Mouse (Mus musculus): ENCODE measurements around the gene Fancc.
A peak's percentile ranks its signal among the peaks of the same experiment; 100 is the strongest.

Fancc gene

DNA sequence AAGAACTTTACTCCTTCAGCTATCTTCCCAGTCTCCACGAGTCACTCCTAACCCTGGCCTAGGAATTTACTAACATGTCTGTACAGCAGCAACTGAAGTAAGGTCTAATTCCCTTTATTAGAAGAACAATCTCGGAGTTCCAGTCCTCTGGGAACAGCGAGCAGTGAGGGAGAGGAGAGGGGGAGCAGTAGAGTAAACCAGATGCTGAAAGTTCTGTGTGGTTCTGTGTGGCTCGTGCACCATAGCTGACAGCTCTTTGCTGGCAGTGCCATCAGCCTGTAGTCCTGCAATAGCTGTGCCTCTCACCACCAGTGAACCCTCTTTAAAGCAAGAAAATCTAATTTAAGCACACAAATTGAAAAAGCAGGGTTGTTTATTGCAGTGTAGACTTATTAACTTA lies 207.9 kb downstream of the Fancc start:
- no peak for DNase-seq

- peak; percentile 61 to 69 for DNase-seq
Measured at GRCm38 (mm10) chr13:63286483-63287102, 210.5 kb downstream of the Fancc start.

DNA sequence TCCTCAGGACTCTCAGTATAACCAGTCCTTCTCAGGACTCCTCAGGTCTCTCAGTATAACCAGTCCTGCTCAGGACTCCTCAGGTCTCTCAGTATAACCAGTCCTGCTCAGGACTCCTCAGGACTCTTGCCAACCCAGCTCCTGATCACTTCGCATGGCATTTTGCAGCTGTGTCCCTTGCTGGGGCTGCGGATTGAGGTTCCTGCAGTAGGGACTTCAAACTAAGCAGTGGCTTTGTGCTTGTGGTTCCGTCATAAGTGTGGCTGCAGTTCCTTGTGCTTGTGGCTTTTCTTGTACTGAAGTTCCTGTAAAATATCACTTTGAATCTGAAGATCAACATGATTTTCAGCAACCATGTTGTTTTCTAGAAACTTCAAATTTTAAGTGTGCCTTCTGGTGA lies 212.3 kb downstream of the Fancc start:
- DNase-seq, result no peak

DNA sequence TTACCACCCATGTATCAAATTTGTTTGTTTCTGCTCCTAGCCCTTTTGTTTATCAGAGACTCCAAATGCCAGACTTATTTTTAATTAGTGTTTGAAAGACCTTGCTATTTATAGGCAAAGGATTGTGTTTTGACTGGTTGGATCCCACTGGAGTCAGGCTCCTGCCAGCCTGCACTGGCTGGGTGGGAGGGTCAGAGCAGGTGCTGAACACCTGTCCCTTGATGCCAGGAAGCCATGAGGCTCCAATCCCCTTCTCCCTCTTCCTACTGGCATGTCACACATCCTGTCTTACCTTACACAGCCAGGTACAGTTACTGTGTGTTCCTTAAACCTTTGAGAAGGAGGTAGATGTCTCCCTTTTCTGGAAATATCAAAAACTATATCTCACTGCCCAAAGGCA lies 213.8 kb downstream of the Fancc start:
- no peak for DNase-seq

- no peak for DNase-seq
Measured at GRCm38 (mm10) chr13:63281206-63281605, 215.9 kb downstream of the Fancc start.

DNA sequence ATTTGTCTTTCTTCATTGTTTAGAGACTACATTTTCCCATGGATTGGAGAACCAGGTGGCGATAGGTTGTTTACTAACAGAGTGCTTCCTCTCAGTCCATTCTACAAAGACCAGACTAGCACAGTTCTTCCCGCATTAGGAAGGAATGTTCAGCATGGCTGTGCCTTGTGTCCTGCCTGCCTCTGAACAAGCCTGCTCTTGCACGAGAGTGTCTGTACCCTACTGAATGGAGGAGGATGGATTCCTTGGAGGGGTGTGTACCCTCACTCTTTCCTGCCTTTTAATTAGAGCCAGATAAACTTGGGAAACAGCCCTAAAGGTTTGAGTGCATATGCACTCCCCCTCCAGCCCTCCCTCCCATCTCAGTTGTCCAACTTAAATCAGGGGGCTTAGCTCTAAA lies 216.7 kb downstream of the Fancc start:
- DNase-seq, result no peak

DNA sequence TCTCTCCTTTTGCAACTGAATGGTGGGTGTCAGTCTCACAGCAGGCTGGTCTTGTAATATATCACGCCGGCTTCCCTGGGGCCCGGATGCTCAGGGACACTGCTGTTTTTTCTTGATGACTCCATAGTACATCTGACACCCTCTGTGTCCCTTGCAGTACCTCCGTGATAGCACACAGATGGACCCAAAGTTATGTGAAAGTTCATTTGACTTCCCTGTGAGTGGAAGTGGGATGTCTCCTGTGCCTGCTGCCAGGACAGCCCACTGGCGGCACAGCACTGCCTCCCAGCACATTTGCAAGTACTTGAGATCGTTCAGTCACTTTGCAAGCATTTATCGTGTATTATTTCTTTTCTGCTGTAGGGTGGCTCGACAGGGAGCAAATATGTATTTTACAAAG lies 217.3 kb downstream of the Fancc start:
- DNase-seq, result no peak

- DNase-seq, result no peak
Measured at GRCm38 (mm10) chr13:63278796-63279475, 218.1 kb downstream of the Fancc start.

DNA sequence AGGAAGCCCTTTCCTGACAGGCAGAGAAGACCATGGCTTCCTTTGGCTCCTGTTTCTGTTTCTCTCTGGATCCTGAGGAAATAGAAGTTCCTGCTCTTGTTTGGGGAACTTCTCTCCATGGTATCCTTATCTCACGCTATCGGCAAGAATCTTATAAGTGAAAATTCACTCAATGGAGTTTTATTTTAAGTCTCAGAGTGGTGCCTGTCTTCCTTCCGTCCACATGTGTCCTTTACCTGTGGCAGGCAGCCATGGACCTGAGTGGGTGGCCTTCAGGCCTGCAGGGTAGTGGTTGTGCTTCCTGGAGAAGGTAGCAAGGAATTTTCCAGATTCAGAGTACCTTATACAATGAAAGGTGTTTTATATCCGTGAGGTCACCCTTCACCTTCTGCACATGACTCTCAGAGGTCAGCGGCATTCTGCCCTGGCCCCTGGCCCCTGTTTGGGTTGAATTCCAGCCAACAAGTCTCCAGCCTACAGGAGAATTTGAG lies 218.9 kb downstream of the Fancc start:
- DNase-seq, result no peak

DNA sequence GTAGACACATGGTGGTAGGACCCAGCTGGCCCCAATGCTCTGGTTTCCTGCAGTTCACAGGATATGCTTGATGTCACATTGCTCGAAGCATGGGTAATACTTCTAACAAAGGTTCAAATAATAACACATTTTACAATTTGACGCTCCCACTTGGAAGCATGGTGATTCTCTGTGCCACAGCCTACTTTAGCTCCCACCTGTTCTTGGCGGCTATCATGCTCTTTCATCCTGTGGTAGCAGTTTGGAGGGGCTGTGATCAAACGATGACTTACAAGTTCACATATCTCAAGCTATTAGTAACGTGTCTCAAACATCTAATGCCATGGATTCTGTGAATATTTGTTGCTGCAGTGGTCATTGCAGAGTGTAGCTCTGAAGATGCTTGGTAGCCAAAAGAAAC lies 219.8 kb downstream of the Fancc start:
- no peak for DNase-seq

DNA sequence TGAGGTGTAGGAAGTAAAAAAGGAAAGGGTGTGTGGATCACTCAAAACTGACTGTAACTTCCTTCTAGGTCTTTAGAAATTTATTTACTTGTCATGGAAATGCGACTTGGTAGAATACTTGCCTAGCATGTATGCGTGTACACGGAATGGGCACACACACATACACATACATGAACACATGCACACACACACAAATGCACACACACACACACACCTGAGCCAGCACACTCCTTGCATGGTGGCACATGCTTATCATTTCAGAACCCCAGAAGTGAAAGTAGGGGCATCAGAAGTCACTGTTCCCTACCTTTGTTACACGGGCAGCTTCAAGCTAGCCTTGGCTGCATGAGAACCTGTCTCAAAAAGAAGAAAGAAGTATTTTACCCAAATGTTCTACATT lies 220.7 kb downstream of the Fancc start:
- DNase-seq, result no peak

- no peak for DNase-seq
Measured at GRCm38 (mm10) chr13:63274488-63275166, 222.5 kb downstream of the Fancc start.

- no peak for DNase-seq
Measured at GRCm38 (mm10) chr13:63273859-63274258, 223.2 kb downstream of the Fancc start.

- peak; percentile 46 to 50 for DNase-seq
Measured at GRCm38 (mm10) chr13:63272602-63273229, 224.4 kb downstream of the Fancc start.

DNA sequence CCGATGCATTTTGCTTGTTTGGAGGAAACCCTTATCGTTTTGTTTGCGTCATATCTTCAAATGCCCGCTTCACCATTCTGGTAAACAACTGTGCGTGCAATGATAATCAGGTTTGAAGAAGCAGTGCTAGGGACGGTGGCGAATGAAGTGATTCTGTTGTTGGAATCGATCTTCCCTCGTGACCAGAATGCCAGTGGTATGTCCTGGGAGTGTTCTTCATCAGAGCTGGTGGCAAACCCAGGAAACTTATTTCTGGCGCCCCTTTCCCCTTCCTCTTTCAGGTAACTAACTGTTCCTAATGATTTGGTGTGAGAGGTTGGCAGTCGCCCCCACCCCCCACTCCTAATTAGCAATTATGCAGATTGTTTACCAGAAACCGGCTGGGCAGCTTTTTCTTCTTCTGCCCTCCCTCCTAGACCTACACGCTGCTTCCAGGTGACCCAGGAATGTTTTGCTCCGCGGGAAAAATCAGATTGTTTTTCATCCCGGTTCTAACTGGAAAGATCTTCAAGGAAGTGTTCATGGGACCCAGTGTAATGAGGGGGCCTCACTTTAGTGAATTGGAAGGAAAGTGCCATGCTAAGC lies 225.0 kb downstream of the Fancc start:
- DNase-seq, result no peak

DNA sequence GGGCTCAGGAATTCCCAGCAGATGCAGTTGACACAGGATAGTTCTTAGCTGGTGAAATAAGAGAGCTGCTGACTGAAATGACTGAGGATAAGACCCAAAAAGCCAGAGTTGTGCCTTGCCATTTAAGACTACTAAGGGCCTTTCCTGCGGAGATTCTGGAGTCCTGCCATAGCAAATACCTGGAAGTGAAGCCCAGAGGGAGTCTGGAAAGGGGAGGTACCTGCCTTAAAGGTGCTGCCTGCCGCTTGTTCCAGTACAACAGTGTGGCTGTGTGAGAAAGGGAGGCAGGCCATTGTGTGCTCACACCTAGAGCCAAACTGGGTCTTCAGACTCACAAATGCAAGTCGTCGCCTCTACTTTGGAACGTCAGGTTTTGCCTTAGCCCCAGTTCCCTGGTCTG lies 226.9 kb downstream of the Fancc start:
- DNase-seq, result no peak

- no peak for DNase-seq
Measured at GRCm38 (mm10) chr13:63268776-63269175, 228.3 kb downstream of the Fancc start.

DNA sequence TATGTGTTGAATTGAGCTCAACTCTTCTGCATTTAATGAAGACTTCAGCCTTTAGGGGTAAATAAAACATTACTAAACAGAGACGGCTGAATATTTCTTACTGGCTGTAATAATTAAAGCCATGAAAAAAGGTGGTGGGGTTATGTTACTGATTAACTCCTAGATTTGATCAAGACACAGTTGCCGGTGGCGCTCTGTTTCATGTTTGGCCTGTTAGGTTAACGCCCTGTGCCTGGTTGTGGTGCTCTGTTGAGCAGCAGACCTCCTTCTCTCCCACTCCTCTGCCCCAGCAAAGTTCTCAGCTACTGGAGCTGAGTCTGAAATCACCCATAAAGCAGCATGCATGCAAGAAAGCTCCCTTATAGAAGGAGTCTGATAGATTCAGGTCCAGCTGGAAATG lies 228.7 kb downstream of the Fancc start:
- DNase-seq, result no peak

GRCm38 (mm10) chr13:63262168-63262957 lies 234.7 kb downstream of the Fancc start:
- DNase-seq, result no peak

DNA sequence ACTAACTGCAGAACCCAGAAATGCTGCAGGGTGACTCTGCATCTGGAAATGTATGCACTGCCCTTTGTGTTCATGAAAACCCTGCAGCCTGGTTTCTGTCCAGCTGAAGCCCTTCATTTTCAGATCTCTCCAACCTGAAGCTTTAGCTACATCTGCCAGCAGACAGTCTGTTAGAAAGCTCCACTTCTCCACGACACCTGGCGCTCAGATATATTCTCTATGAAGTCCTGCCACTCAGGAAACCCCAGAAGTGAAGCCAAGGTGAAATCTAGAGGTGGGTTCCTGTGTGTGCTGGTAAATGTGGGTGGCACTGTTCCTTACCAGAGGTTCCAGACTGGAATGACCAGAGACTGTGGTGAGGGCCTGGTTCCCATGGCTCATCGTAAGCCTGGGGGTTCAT lies 235.4 kb downstream of the Fancc start:
- no peak for DNase-seq

- peak in 1 of 2 experiments; percentile 47 for DNase-seq
Measured at GRCm38 (mm10) chr13:63260753-63261631, 236.1 kb downstream of the Fancc start.
